ENCODE assay signal across 10 mouse cellular contexts in the genomic region with DNA sequence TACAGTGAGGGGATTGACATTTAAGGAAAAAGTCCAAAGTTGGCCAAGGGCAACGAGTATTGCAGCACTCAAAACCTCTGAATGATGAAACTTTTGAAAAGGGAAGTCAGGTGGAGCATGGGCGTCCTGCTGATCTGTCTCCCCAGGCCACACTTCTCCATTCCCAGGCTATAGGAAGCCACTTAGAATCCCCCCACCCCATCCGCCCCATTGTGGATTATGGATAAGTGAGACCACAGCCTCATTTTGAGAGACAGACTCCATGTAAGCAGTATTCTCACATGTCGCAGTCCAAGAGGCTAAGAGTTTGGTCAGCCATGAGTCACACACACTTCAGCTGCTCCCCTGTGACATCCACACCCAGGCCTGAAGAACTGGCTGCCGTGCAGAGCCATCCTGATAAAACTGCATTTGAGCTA. TPM values are rescaled to one million over a fixed set of nuclear protein-coding genes. Genes with fewer than 3 reads are reported as not detected.
DNase-seq lines count a peak whose midpoint lies in the region; ATAC-seq lines count a peak whose summit lies in the region.
"Had no signal": no experiment of that assay in that cellular context is flagged by ENCODE, and none has a peak within 500 bp of the region (broad histone marks: within the 10 kb centered on the region; RNA-seq: fewer than 3 reads in every experiment).

No protein-coding gene starts in this region.

- intact Hi-C loops in heart, postnatal 10 days (cut with DNase I): no loop called here

- no peaks in the 10 kb centered on the region for H3K27me3 ChIP-seq in heart, embryonic 12.5 days (replicated peaks)

- H3K27ac ChIP-seq in heart, embryonic 12.5 days (ENCODE audit: poor library complexity, severe bottlenecking): no peak overlapping the region

- H3K9me3 ChIP-seq in heart, embryonic 12.5 days (replicated peaks): no peaks in the 10 kb centered on the region

- H3K4me1 ChIP-seq in heart, embryonic 12.5 days (replicated peaks): peaks cover 28% of the 10 kb centered on the region

- H3K4me3 ChIP-seq in heart, embryonic 12.5 days: no peak overlapping the region

- H3K4me2 ChIP-seq in heart, embryonic 12.5 days: no peak overlapping the region

- peak; percentile 95 for DNase-seq in heart, adult 11 months
- peak; percentile 26 for DNase-seq in adrenal gland, postnatal 10 days
- peak; percentile 32 to 51 for DNase-seq in heart, postnatal 10 days
- no peak for DNase-seq in spleen, adult 12 weeks (ENCODE audit: low spot score)
- no peak for DNase-seq in retina, postnatal 1 day
- no peak for DNase-seq in embryo, embryonic 9.5 days (ENCODE audit: extremely low spot score)
- DNase-seq: kidney, postnatal 36 days had no signal

- WGBS in heart, embryonic 12.5 days: 52% methylated on average over 5 of the region's 5 CpGs

- H3K36me3 ChIP-seq in heart, embryonic 12.5 days: no peaks in the 10 kb centered on the region

- ATAC-seq in heart, embryonic 12.5 days (ENCODE audit: insufficient number of reproducible peaks, low FRiP score): no peak
- peak; percentile 66 for ATAC-seq in monocyte, adult 5-6 weeks (replicated peaks; ENCODE audit: insufficient number of reproducible peaks, low FRiP score, low TSS enrichment, poor library complexity, severe bottlenecking)
- ATAC-seq: forebrain, embryonic 16.5 days had no signal

- H3K9ac ChIP-seq in heart, embryonic 12.5 days: no peak overlapping the region

RNA-seq across cellular contexts. Expression of a gene that starts 26.8 kb away (rescaled TPM):
- 47.9 and 48.8 TPM in 2 replicates for polyA plus RNA-seq in heart, embryonic 12.5 days (2016; fragmentation: Nextera tagmentation; extraction: Ambion mirVana)
- 10 to 100 TPM; 79.2 to 94.0 TPM for total RNA-seq in adrenal gland, postnatal 10 days (2021)
- total RNA-seq in heart, postnatal 10 days (2021): 10 to 100 TPM; 63.5 to 64.6 TPM
- total RNA-seq in monocyte, adult 5-6 weeks (2017): 147 to 253 TPM (median 230 TPM) in 3 replicates

Comparison
In these comparisons a context has a peak if more than half of its experiments do, and no peak if none do; other contexts are left out.
1. DNase-seq: peak in heart, adult 11 months (single experiment), adrenal gland, postnatal 10 days (single experiment) and heart, postnatal 10 days (2 of 2); none in spleen, adult 12 weeks (single experiment), retina, postnatal 1 day (single experiment) and embryo, embryonic 9.5 days (single experiment).